Mouse (Mus musculus) liver, embryonic 16.5 days (tissue): ENCODE measurements around the gene Cstf2. TPM values are rescaled to one million over a fixed set of nuclear protein-coding genes. Genes with fewer than 3 reads are reported as not detected.

ENCODE experiments used
- ATAC-seq: fragments of 200-750 bp; cut with Nextera tagmentation; 2 replicates; pipeline ENCODE4 v1.8.0; 2017; ENCODE audit warnings: low read depth, mild to moderate bottlenecking, moderate number of reproducible peaks, moderate library complexity
- H3K27ac ChIP-seq: fragments of 300-500 bp; sonication (generic); 2 replicates; pipeline ENCODE4 v1.5.1; 2014; ENCODE audit warnings: mild to moderate bottlenecking, low read length
- H3K27me3 ChIP-seq: fragments of 300-500 bp; sonication (generic); 2 replicates; pipeline ENCODE4 v1.6.1; 2014; ENCODE audit warnings: low read depth, low read length, mixed read lengths; ENCODE audit not compliant: control insufficient read depth, insufficient read depth
- H3K36me3 ChIP-seq: fragments of 300-500 bp; sonication (generic); 2 replicates; pipeline ENCODE4 v1.6.1; 2014; ENCODE audit warnings: mild to moderate bottlenecking; ENCODE audit not compliant: control insufficient read depth, insufficient read depth
- H3K4me1 ChIP-seq: fragments of 300-500 bp; sonication (generic); 2 replicates; pipeline ENCODE4 v1.6.1; 2014; ENCODE audit warnings: low read depth, low read length, mixed read lengths; ENCODE audit not compliant: control insufficient read depth
- H3K4me2 ChIP-seq: fragments of 300-500 bp; sonication (generic); 2 replicates; pipeline ENCODE4 v1.6.1; 2014; ENCODE audit warnings: low read depth, low read length, mixed read lengths
- H3K4me3 ChIP-seq: fragments of 300-500 bp; sonication (generic); 2 replicates; pipeline ENCODE4 v1.5.1; 2014; ENCODE audit warnings: low read depth, mild to moderate bottlenecking, low read length
- H3K9ac ChIP-seq: fragments of 300-500 bp; sonication (generic); 2 replicates; pipeline ENCODE4 v1.6.1; 2014; ENCODE audit warnings: low read depth, low read length
- H3K9me3 ChIP-seq: fragments of 300-500 bp; sonication (generic); replicated peaks from 2 replicates; pipeline ENCODE4 v1.6.1; 2016; ENCODE audit warnings: low read length; ENCODE audit not compliant: control insufficient read depth
- WGBS: fragments of 180-500 bp; shearing (Covaris S2); extraction: QIAGEN DNeasy Blood & Tissue Kit; methylation state at CpG from one replicate; pipeline ENCODE4 v1.1.7; 2014; ENCODE audit not compliant: insufficient replicate concordance; 5-methylcytosine and 5-hydroxymethylcytosine counted together
- microRNA-seq: library from miRNA; unstranded; fragments of <30 nt; microRNA quantifications from one replicate; pipeline ENCODE4, GENCODE M21; 2016
- polyA plus RNA-seq: library from polyadenylated mRNA; unstranded; fragments of >200 nt; fragmentation: Nextera tagmentation; extraction: Ambion mirVana; gene quantifications from 2 replicates; pipeline ENCODE4 v1.2.1, GENCODE M21; 2015

Cstf2 gene
- polyA plus RNA-seq, 1 experiment from 2014 or later: 17.3 TPM

DNA sequence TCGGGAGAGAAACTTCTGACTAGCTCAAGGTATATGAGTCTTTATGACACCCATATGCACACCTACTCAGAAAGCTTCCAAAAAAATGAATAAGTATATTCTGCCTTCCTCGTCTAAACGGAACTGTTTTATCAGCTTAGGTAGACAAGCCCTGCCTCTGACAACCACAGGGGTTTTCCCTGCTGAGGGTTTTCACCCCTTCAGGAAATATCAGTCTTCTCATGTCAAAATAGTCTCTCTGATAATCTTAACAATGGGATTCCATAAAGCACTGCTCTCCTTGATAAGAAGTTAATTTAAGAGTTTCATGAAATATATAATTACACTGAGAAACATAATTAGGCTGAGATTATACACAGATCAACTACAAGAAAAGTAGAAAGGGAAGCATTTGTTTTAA lies 52.8 kb downstream of the Cstf2 start:
- no peaks in the 10 kb centered on the region for H3K9me3 ChIP-seq
- no peaks in the 10 kb centered on the region for H3K27me3 ChIP-seq
- WGBS: 23% methylated on average over 3 of the region's 3 CpGs
- H3K9ac ChIP-seq: no peak overlapping the region
- no peak overlapping the region for H3K4me3 ChIP-seq
- no peak overlapping the region for H3K27ac ChIP-seq
- no peaks in the 10 kb centered on the region for H3K4me1 ChIP-seq
- ATAC-seq: no peak
- no peaks in the 10 kb centered on the region for H3K36me3 ChIP-seq
- no peak overlapping the region for H3K4me2 ChIP-seq

GRCm38 (mm10) chrX:134116417-134116816 lies 57.4 kb downstream of the Cstf2 start:
- H3K4me3 ChIP-seq: no peak overlapping the region
- WGBS: 28% methylated on average over 3 of the region's 3 CpGs
- ATAC-seq: no peak
- H3K4me1 ChIP-seq: no peaks in the 10 kb centered on the region
- no peaks in the 10 kb centered on the region for H3K9me3 ChIP-seq
- no peak overlapping the region for H3K4me2 ChIP-seq
- no peak overlapping the region for H3K9ac ChIP-seq
- no peaks in the 10 kb centered on the region for H3K27me3 ChIP-seq
- H3K36me3 ChIP-seq: no peaks in the 10 kb centered on the region
- no peak overlapping the region for H3K27ac ChIP-seq

DNA sequence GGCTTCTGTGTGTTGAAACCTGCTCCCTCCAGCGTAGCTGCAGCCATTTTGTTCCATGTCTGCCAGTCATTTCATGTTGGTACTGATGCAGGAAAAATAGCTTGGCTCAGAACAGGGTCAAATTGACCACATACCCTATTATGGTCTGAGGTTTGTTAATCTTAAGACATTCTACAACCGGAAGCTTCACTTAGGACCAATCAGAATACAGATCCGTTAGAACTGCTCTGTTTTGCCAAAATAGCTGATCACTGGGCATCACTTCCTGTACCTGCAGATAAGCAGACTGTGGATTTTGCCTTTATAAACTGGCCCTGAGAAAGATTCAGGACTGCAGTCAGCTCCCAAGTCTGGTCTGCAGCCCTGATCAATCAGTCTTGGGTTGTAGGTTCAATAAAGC lies 69.6 kb downstream of the Cstf2 start:
- ATAC-seq: no peak
- H3K36me3 ChIP-seq: no peaks in the 10 kb centered on the region
- no peaks in the 10 kb centered on the region for H3K4me1 ChIP-seq
- 52% methylated on average over 3 of the region's 3 CpGs for WGBS
- no peak overlapping the region for H3K4me2 ChIP-seq
- no peak overlapping the region for H3K4me3 ChIP-seq
- H3K9ac ChIP-seq: no peak overlapping the region
- no peaks in the 10 kb centered on the region for H3K9me3 ChIP-seq
- no peak overlapping the region for H3K27ac ChIP-seq
- no peaks in the 10 kb centered on the region for H3K27me3 ChIP-seq

DNA sequence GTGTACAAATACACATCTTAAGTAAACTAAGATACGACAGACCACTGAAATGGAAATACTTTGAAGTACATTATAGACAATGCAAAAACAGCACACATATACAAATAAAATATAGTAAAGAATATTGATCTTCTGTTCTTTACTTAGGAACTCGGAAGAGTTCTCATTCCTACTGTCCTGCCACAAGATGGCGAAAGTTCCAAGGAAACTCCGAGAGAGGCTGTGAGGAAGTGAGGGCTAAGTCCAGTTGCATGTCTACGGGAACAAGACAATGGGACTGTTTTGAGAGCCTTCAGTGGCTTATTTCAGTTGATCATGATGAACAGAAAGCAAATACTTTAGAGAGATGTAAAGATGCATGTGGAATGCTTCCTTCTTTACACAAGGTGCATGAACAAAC lies 73.3 kb downstream of the Cstf2 start:
- 33% methylated on average over 5 of the region's 5 CpGs for WGBS
- no peaks in the 10 kb centered on the region for H3K9me3 ChIP-seq
- no peaks in the 10 kb centered on the region for H3K27me3 ChIP-seq
- ATAC-seq: no peak
- H3K4me2 ChIP-seq: no peak overlapping the region
- no peak overlapping the region for H3K27ac ChIP-seq
- no peaks in the 10 kb centered on the region for H3K36me3 ChIP-seq
- H3K4me3 ChIP-seq: no peak overlapping the region
- H3K9ac ChIP-seq: no peak overlapping the region
- H3K4me1 ChIP-seq: no peaks in the 10 kb centered on the region

DNA sequence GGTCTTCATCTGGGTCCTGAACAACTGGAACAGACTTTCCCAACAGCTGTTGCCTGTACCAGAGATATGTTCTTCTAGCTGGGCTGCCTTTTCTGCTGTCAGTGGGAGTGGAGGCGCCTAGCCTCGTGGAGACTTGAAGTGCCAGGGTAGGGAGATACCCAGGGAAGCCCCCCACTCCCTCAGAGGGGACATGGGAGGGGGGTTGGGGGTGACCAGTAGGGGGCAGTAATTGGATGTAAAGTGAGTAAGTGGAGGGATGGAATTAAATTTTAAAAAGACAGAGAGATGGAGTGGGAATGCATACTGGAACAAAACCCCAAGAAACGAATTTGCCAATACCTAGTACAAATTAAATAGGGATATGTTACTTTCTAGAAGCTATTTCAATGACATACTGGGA lies 74.8 kb downstream of the Cstf2 start:
- no peak overlapping the region for H3K27ac ChIP-seq
- 36% methylated on average over 3 of the region's 3 CpGs for WGBS
- no peak overlapping the region for H3K9ac ChIP-seq
- no peaks in the 10 kb centered on the region for H3K27me3 ChIP-seq
- H3K9me3 ChIP-seq: no peaks in the 10 kb centered on the region
- H3K4me2 ChIP-seq: no peak overlapping the region
- H3K4me3 ChIP-seq: no peak overlapping the region
- no peaks in the 10 kb centered on the region for H3K36me3 ChIP-seq
- no peak for ATAC-seq
- H3K4me1 ChIP-seq: no peaks in the 10 kb centered on the region

Small RNA genes lying within 50 kb of the gene (microRNA-seq; reads per million reads assigned to microRNA genes)
- 2.0 reads per million for gene Mir3112

Other genes with a start within 250 kb of the Cstf2 start
- 0.94 and 1.1 TPM in 2 replicates for gene Tnmd, start 208.2 kb upstream of the Cstf2 start, polyA plus RNA-seq
- gene Tspan6, start 160.8 kb upstream of the Cstf2 start, polyA plus RNA-seq: 9.0 and 9.7 TPM in 2 replicates
- 0.71 and 0.97 TPM in 2 replicates for gene Srpx2, start 150.8 kb upstream of the Cstf2 start, polyA plus RNA-seq
- 0.88 and 0.94 TPM in 2 replicates for gene Sytl4, start 77.4 kb upstream of the Cstf2 start, polyA plus RNA-seq
- not detected in 2 replicates for gene Xkrx, start 102.9 kb downstream of the Cstf2 start, polyA plus RNA-seq
- gene Arl13a, start 128.3 kb downstream of the Cstf2 start, polyA plus RNA-seq: not detected in 2 replicates
- not detected in 2 replicates for gene Nox1, start 162.8 kb downstream of the Cstf2 start, polyA plus RNA-seq
- gene Trmt2b, start 217.8 kb downstream of the Cstf2 start, polyA plus RNA-seq: 8.7 and 8.9 TPM in 2 replicates
- 0.57 and 0.71 TPM in 2 replicates for gene Tmem35a, start 236.0 kb downstream of the Cstf2 start, polyA plus RNA-seq
- 17.1 and 18.7 TPM in 2 replicates for gene Cenpi, start 248.9 kb downstream of the Cstf2 start, polyA plus RNA-seq